12 mouse cellular contexts compared by ENCODE assay signal in genomic region chr8:115008624-115009620, GRCm38 (mm10).
DNase-seq lines count a peak whose midpoint lies in the region; ATAC-seq lines count a peak whose summit lies in the region.
"Had no signal": no experiment of that assay in that cellular context is flagged by ENCODE, and none has a peak within 500 bp of the region (broad histone marks: within the 10 kb centered on the region; RNA-seq: fewer than 3 reads in every experiment).

No protein-coding gene starts in this region.

- peaks cover 24% of the 10 kb centered on the region for H3K4me1 ChIP-seq in heart, embryonic 12.5 days (replicated peaks)
- H3K4me1 ChIP-seq: liver, embryonic 12.5 days had no signal

- no peak overlapping the region for H3K9ac ChIP-seq in heart, embryonic 12.5 days
- H3K9ac ChIP-seq: hindbrain, embryonic 15.5 days; liver, embryonic 12.5 days had no signal

- no peaks in the 10 kb centered on the region for H3K9me3 ChIP-seq in heart, embryonic 12.5 days (replicated peaks)
- H3K9me3 ChIP-seq: hindbrain, embryonic 15.5 days; liver, embryonic 12.5 days had no signal

- H3K4me2 ChIP-seq in heart, embryonic 12.5 days, result no peak overlapping the region
- H3K4me2 ChIP-seq: hindbrain, embryonic 15.5 days; liver, embryonic 12.5 days had no signal

- no peaks in the 10 kb centered on the region for H3K27me3 ChIP-seq in heart, embryonic 12.5 days (replicated peaks)
- H3K27me3 ChIP-seq: hindbrain, embryonic 15.5 days; liver, embryonic 12.5 days had no signal

- H3K4me3 ChIP-seq in heart, embryonic 12.5 days, result no peak overlapping the region
- H3K4me3 ChIP-seq: hindbrain, embryonic 15.5 days; layer of hippocampus, adult 2 months; liver, embryonic 12.5 days had no signal

- WGBS in heart, embryonic 12.5 days, result 74% methylated on average over 9 of the region's 9 CpGs

- no peak overlapping the region for H3K27ac ChIP-seq in heart, embryonic 12.5 days (ENCODE audit: poor library complexity, severe bottlenecking)
- H3K27ac ChIP-seq: hindbrain, embryonic 15.5 days; layer of hippocampus, adult 2 months; liver, embryonic 12.5 days had no signal

- ATAC-seq in heart, embryonic 12.5 days (ENCODE audit: insufficient number of reproducible peaks, low FRiP score), result no peak
- ATAC-seq: liver, embryonic 12.5 days had no signal

- DNase-seq in heart, adult 11 months, result peak; percentile 92
- peak; percentile 21 for DNase-seq in ovary, adult 18-20 months (ENCODE audit: low spot score)
- DNase-seq in ovary, postnatal 10 days (ENCODE audit: low spot score), result no peak
- DNase-seq in gonadal fat pad, adult 2 months (ENCODE audit: low read depth), result peak; percentile 63
- no peak for DNase-seq in embryo, embryonic 9.5 days (ENCODE audit: extremely low spot score)
- no peak for DNase-seq in layer of hippocampus, adult 8-10 months (ENCODE audit: low spot score in 2 of 2)
- no peak for DNase-seq in thymus, postnatal 25 days
- DNase-seq: thymus, adult 18-20 months had no signal

- H3K36me3 ChIP-seq in heart, embryonic 12.5 days, result no peaks in the 10 kb centered on the region
- H3K36me3 ChIP-seq: hindbrain, embryonic 15.5 days; liver, embryonic 12.5 days had no signal

Comparison
In these comparisons a context has a peak if more than half of its experiments do, and no peak if none do; other contexts are left out.
1. DNase-seq: peak in heart, adult 11 months (single experiment), ovary, adult 18-20 months (single experiment) and gonadal fat pad, adult 2 months (single experiment); none in ovary, postnatal 10 days (single experiment), embryo, embryonic 9.5 days (single experiment), layer of hippocampus, adult 8-10 months (0 of 2) and thymus, postnatal 25 days (single experiment).